Mouse (Mus musculus) lung, adult 2 months (tissue): ENCODE measurements at regions not wholly inside any gene's neighbourhood (a gene's known extent, or its start where the extent isn't known, plus 50 kb on each side); places are given as distances from the start of the nearest gene placed in this dataset.

Source experiments
- CTCF ChIP-seq: fragments of 200-500 bp; IDR thresholded peaks from 2 replicates; pipeline ENCODE4 v1.5.1; 2011; ENCODE audit warnings: mild to moderate bottlenecking, low read length, control low read depth; ENCODE audit not compliant: insufficient read depth
- POLR2A ChIP-seq: fragments of 200-500 bp; IDR thresholded peaks from 2 replicates; pipeline ENCODE4 v1.6.1; 2011; ENCODE audit warnings: low read depth, mild to moderate bottlenecking, control low read depth, low read length, borderline replicate concordance; ENCODE audit errors: extremely low read depth

- no peak for TF ChIP-seq POLR2A
- TF ChIP-seq CTCF, result no peak
These were observed 280.2 kb upstream of the Pfn2 start for GRCm38 (mm10) chr3:58128059-58128458.
